Mouse (Mus musculus) neural tube, embryonic 12.5 days (tissue): ENCODE measurements around the gene Smyd2. TPM values are rescaled to one million over a fixed set of nuclear protein-coding genes. Genes with fewer than 3 reads are reported as not detected.

Experiments
- ATAC-seq: fragments of 200-750 bp; cut with Nextera tagmentation; 2 replicates; pipeline ENCODE4 v1.8.0; 2017; ENCODE audit warnings: low read depth, mild to moderate bottlenecking, moderate TSS enrichment, moderate library complexity; ENCODE audit not compliant: low FRiP score
- H3K27ac ChIP-seq: fragments of 300-500 bp; sonication (generic); 2 replicates; pipeline ENCODE4 v1.5.1; 2016
- H3K27me3 ChIP-seq: fragments of 300-500 bp; sonication (generic); replicated peaks from 2 replicates; pipeline ENCODE4 v1.6.1; 2016; ENCODE audit warnings: mild to moderate bottlenecking
- H3K36me3 ChIP-seq: fragments of 300-500 bp; sonication (generic); 2 replicates; pipeline ENCODE4 v1.6.1; 2016; ENCODE audit warnings: mild to moderate bottlenecking
- H3K4me1 ChIP-seq: fragments of 300-500 bp; sonication (generic); 2 replicates; pipeline ENCODE4 v1.6.1; 2016
- H3K4me2 ChIP-seq: fragments of 300-500 bp; sonication (generic); replicated peaks from 2 replicates; pipeline ENCODE4 v1.6.1; 2016; ENCODE audit warnings: mild to moderate bottlenecking
- H3K4me3 ChIP-seq: fragments of 300-500 bp; sonication (generic); 2 replicates; pipeline ENCODE4 v1.5.1; 2016
- H3K9ac ChIP-seq: fragments of 300-500 bp; sonication (generic); 2 replicates; pipeline ENCODE4 v1.6.1; 2016; ENCODE audit warnings: mild to moderate bottlenecking
- H3K9me3 ChIP-seq: fragments of 300-500 bp; sonication (generic); 2 replicates; pipeline ENCODE4 v1.6.1; 2016; ENCODE audit warnings: mild to moderate bottlenecking
- WGBS: fragments of 180-500 bp; shearing (Covaris S2); methylation state at CpG from one replicate; pipeline ENCODE4 v1.1.7; 2016; 5-methylcytosine and 5-hydroxymethylcytosine counted together
- polyA plus RNA-seq: library from polyadenylated mRNA; unstranded; fragments of >200 nt; fragmentation: Nextera tagmentation; extraction: Ambion mirVana; gene quantifications from 2 replicates; pipeline ENCODE4 v1.2.1, GENCODE M21; 2016

Gene Smyd2
- 52.1 and 52.2 TPM in 2 replicates for polyA plus RNA-seq

DNA sequence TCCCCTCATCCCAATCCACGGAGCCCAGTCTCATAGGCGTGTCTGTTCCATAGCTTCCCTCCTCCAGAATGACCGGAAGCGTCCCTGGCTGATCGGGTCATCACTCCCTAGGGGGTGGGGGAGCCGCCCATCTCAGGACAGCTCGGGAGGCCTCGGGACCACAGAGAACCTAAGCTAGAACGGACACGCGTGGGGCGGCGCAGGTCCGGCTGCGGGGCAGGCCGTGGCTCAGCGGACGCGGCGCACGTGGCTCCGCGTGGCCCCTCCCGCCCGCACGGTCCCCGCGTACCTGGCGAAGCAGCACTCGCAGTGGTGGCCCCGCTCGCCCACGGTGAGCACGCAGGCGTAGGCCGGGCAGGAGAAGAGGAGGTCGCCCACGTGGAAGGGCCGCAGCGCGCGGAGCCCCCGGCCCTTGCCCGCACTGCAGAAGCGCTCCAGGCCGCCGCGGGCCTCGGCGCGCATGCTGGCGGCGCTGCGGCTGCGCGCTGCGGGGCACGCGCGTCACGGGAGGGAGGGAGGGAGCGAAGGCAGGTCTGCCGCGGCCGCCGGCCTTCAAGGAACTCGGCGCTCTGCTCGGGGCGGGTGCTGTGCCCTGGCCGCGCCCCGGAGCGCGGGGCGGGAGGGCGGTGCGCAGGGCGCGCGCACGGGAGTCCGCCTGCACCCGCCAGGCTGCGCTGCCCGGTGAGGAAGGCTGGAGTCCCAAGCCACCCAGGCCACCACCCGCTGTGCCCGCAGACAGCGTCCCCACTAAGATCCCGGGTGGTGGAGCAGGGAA, at the start of gene Smyd2:
Gene Smyd2, minus strand, starts transcription at position 546 of the 775 bp plus-strand sequence.
- no peaks in the 10 kb centered on the region; the same call in 1 of the 2 replicates for H3K27me3 ChIP-seq
- peak; percentile 88 for ATAC-seq
- peak within 1 kb of the TSS; percentile 75 for H3K4me3 ChIP-seq
- H3K27ac ChIP-seq, result no peak within 1 kb of the TSS
- WGBS, result under 1% methylated on average over 85 of the region's 90 CpGs
- H3K4me2 ChIP-seq, result peak within 1 kb of the TSS; percentile 96
- no peaks in the 10 kb centered on the region for H3K9me3 ChIP-seq
- H3K36me3 ChIP-seq, result no peaks in the 10 kb centered on the region
- peaks cover 26% of the 10 kb centered on the region for H3K4me1 ChIP-seq
- peak within 1 kb of the TSS; percentile 76 for H3K9ac ChIP-seq

DNA sequence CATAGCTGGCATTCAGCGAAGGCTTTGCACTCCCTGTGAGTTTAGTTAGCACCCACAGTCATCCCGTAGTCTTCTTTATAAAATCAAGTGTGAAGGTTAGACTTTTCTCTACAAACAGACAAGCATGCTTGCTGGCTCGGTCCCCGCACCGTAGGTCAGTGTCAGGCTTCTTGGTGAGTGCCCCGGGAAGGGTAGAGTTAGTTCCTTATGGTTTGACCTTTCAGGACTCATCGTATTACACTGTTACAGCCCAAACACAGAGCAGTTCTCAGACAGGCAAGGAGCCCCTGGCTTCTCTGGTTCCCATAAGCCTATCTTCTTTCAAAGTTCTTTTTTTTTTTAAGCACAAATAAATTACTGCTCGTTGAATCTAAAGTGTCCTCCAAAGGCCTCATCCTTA, 48.2 kb upstream of the Smyd2 start:
- no peaks in the 10 kb centered on the region for H3K9me3 ChIP-seq
- H3K27ac ChIP-seq, result no peak overlapping the region
- H3K27me3 ChIP-seq, result no peaks in the 10 kb centered on the region
- no peak overlapping the region for H3K9ac ChIP-seq
- H3K4me2 ChIP-seq, result no peak overlapping the region
- ATAC-seq, result no peak
- WGBS, result 90% methylated on average over 8 of the region's 8 CpGs
- no peaks in the 10 kb centered on the region for H3K36me3 ChIP-seq
- H3K4me1 ChIP-seq, result no peaks in the 10 kb centered on the region
- H3K4me3 ChIP-seq, result no peak overlapping the region

DNA sequence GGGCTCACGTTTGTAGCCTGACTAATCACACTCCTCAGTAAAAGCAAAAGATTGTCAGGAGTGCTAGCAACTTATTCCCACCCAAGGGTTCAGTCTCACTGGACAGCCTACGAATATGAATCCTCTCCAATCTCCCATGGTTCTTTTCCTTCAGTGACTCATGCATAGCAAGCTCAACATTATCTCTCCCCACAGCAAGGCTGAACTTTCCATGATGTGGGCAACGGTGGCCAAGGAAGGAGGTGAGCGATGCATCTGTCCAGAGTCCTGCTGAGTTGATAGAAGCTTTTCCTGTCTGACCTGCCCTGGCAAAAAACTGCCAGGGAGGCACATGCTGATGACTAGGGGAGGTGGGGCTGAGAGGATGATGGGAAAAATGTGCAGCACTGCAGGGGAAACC, 45.9 kb upstream of the Smyd2 start:
- Histone ChIP-seq H3K9me3 (no peaks in the 10 kb centered on the region), H3K27ac (no peak overlapping the region)
- 83% methylated on average over 4 of the region's 4 CpGs for WGBS

DNA sequence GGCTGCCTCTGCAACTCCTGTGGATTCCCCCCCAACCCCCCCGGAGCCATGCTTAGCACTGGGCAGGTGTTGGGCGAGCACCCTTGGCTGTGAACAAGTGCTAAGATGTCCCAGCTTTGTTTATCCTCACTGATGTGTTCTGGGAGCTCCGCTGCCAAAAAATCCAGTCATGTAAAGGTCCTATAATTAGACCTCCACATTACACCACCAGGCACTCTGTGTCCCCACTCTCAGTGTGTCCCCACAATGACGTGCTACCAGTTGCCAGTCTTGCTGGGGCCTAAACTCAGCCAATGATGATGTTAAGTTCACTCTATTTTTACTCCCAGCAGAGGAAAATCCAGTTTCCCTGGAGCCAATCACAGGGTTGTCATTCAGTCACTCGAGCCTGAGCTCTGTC, 38.3 kb upstream of the Smyd2 start:
- no peak overlapping the region for H3K9ac ChIP-seq
- no peak for ATAC-seq

More for the DNA sequence above, 45.9 kb upstream of the Smyd2 start:
- H3K4me2 ChIP-seq, result no peak overlapping the region
- H3K4me3 ChIP-seq, result no peak overlapping the region
- no peak for ATAC-seq
- no peaks in the 10 kb centered on the region for H3K27me3 ChIP-seq
- H3K9ac ChIP-seq, result no peak overlapping the region
- H3K36me3 ChIP-seq, result no peaks in the 10 kb centered on the region
- H3K4me1 ChIP-seq, result no peaks in the 10 kb centered on the region

DNA sequence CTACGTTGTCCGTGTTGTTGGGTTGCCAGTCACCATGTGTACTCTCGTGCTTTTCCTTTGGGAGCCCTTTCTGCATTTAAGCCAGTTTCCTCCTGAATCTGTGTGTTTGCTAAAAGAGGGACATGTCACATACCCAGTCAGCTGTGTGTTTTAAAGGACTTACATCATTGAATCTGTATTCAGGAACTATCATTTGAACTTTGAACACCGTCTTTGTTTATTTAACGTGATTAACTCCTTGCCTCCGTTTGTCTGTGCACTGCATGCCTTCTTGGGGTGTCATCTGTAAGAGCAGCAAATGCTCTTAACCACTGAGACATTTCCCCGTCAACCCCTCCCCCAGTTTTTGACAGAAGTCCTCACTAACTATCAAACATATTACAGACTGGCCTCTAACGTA, 37.6 kb upstream of the Smyd2 start:
- H3K36me3 ChIP-seq, result no peaks in the 10 kb centered on the region
- 88% methylated on average over 8 of the region's 8 CpGs for WGBS

More for the DNA sequence above, 38.3 kb upstream of the Smyd2 start:
- Histone ChIP-seq H3K27ac (no peak overlapping the region), H3K4me2 (no peak overlapping the region), H3K9me3 (no peaks in the 10 kb centered on the region), H3K4me3 (no peak overlapping the region), H3K4me1 (no peaks in the 10 kb centered on the region), H3K36me3 (no peaks in the 10 kb centered on the region), H3K27me3 (no peaks in the 10 kb centered on the region)
- WGBS, result 70% methylated on average over 5 of the region's 5 CpGs

DNA sequence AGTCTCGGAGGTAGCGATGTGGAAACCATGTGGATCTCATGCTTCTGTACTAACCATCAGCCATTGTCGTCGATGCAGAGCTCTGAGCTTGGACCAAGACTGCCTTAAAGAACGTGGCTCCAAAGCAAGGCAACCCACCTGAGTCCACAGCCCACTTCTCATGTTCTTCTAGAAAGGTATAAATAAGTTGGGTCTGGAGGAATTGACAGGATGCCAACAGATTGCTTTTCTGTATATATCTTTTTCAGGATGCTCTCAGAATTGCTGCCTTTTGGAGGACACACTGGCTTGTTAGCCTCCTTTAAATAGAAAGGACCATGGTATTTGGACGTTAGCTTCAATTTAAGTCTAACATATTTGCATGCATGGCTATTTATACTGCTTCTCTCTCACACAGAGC, 29.7 kb upstream of the Smyd2 start:
- Histone ChIP-seq H3K27ac (no peak overlapping the region), H3K9ac (no peak overlapping the region), H3K9me3 (no peaks in the 10 kb centered on the region), H3K4me3 (no peak overlapping the region), H3K27me3 (no peaks in the 10 kb centered on the region), H3K4me1 (no peaks in the 10 kb centered on the region), H3K36me3 (no peaks in the 10 kb centered on the region), H3K4me2 (no peak overlapping the region)
- WGBS, result 84% methylated on average over 6 of the region's 6 CpGs
- no peak for ATAC-seq

More for the DNA sequence above, 37.6 kb upstream of the Smyd2 start:
- Histone ChIP-seq H3K4me1 (no peaks in the 10 kb centered on the region), H3K4me3 (no peak overlapping the region), H3K4me2 (no peak overlapping the region), H3K9me3 (no peaks in the 10 kb centered on the region), H3K9ac (no peak overlapping the region), H3K27ac (no peak overlapping the region), H3K27me3 (no peaks in the 10 kb centered on the region)
- ATAC-seq, result no peak

DNA sequence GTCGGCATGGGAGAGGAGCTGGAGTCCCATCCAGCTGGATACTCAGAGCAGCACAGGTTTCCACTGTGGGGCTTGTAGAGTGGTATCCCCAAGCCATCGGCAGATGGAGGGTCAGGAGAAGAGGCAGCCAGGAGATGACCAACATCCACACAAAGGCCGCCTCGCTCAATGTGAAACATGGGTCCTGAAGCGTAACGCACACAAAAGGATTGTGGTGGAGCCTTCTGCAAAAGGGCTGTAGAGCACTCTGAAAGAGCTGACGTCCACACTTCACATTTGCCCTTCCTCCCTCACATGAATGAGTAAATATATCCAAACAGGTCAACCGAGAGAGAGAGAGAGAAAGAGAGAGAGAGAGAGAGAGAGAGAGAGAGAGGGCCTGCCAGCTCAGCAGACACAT, 25.2 kb upstream of the Smyd2 start:
- no peaks in the 10 kb centered on the region for H3K27me3 ChIP-seq
- WGBS, result 77% methylated on average over 8 of the region's 8 CpGs
- ATAC-seq, result no peak
- H3K4me2 ChIP-seq, result no peak overlapping the region
- no peaks in the 10 kb centered on the region for H3K4me1 ChIP-seq
- no peaks in the 10 kb centered on the region for H3K36me3 ChIP-seq
- H3K9me3 ChIP-seq, result no peaks in the 10 kb centered on the region
- H3K4me3 ChIP-seq, result no peak overlapping the region
- H3K9ac ChIP-seq, result no peak overlapping the region
- H3K27ac ChIP-seq, result no peak overlapping the region

DNA sequence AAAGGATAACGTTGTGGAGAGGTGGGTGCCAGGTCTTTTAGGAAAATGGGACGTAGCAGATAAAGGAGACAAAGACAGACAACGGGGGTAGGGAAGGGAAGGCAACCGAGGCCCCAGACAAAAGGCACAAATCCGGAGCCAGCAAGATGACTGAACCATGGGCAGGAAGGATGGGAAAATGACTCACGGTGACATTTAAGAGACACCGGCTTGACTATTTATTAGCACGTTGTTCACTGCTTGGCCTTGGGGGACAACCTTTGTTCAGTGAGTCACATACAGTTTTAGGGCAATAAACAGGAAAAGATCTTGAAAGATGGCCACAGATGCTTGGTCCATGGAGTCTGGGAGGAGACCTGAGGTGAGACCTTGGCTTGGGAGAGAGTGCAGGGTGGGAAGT, 24.0 kb upstream of the Smyd2 start:
- WGBS, result 78% methylated on average over 8 of the region's 8 CpGs
- Histone ChIP-seq H3K27ac (no peak overlapping the region), H3K9ac (no peak overlapping the region), H3K27me3 (no peaks in the 10 kb centered on the region), H3K36me3 (no peaks in the 10 kb centered on the region), H3K4me3 (no peak overlapping the region), H3K4me1 (no peaks in the 10 kb centered on the region), H3K4me2 (no peak overlapping the region), H3K9me3 (no peaks in the 10 kb centered on the region)
- ATAC-seq, result no peak

DNA sequence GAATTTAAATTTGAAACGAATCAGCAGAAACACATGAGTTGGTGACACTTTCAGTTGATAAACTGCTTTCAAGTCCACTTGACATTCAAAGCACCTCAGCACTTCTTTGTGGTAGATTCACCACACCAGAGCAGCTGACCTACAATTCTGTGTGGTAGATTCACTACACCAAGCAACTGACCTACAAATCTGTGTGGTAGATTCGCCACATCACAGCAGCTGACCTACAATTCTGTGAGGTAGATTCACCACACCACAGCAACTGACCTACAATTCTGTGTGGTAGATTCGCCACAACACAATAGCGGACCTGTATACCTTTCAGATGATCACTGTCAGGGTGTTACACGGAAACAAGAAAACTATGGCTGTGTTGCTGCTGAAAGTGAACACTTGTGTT, 19.6 kb upstream of the Smyd2 start:
- Histone ChIP-seq H3K36me3 (no peaks in the 10 kb centered on the region), H3K4me1 (no peaks in the 10 kb centered on the region), H3K4me3 (no peak overlapping the region), H3K27ac (no peak overlapping the region), H3K9ac (no peak overlapping the region), H3K9me3 (no peaks in the 10 kb centered on the region), H3K27me3 (no peaks in the 10 kb centered on the region), H3K4me2 (no peak overlapping the region)
- ATAC-seq, result no peak
- WGBS, result 92% methylated on average over 5 of the region's 5 CpGs

DNA sequence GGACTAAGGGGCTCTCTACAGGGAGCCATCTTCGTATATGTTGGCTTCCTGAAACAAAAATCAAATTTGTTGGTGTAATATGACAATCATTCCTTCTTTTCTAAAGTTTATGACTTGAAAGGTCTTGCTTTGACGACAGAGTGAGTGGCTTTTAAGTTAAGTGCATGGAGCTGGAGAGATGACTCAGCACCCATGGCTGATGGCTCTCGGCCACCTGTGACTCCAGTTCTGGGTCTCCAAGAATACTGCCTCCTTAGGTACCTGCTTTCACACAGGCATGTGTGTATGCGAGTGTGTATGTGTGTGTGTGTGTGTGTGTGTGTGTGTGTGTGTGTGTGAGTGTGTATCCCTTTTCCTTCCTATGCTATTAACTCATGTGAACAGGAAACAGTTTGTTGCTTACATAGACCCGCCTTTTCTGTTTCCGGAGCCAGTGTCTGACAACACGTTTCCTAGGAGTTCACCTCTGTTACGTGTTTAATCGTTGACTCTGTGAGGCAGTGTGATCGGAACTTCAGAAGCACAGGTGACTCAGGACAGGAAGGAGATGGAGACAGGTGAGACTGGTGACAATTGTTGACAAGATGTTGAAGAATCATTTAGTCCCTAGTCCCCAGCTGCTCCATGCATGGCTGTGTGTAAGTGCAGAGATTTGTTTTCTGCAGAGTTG, 14.4 kb upstream of the Smyd2 start:
- no peaks in the 10 kb centered on the region for H3K4me1 ChIP-seq
- ATAC-seq, result no peak
- no peaks in the 10 kb centered on the region for H3K9me3 ChIP-seq
- H3K36me3 ChIP-seq, result no peaks in the 10 kb centered on the region
- H3K9ac ChIP-seq, result no peak overlapping the region
- H3K4me3 ChIP-seq, result no peak overlapping the region
- 86% methylated on average over 10 of the region's 10 CpGs for WGBS
- no peaks in the 10 kb centered on the region for H3K27me3 ChIP-seq
- no peak overlapping the region for H3K27ac ChIP-seq
- H3K4me2 ChIP-seq, result no peak overlapping the region

DNA sequence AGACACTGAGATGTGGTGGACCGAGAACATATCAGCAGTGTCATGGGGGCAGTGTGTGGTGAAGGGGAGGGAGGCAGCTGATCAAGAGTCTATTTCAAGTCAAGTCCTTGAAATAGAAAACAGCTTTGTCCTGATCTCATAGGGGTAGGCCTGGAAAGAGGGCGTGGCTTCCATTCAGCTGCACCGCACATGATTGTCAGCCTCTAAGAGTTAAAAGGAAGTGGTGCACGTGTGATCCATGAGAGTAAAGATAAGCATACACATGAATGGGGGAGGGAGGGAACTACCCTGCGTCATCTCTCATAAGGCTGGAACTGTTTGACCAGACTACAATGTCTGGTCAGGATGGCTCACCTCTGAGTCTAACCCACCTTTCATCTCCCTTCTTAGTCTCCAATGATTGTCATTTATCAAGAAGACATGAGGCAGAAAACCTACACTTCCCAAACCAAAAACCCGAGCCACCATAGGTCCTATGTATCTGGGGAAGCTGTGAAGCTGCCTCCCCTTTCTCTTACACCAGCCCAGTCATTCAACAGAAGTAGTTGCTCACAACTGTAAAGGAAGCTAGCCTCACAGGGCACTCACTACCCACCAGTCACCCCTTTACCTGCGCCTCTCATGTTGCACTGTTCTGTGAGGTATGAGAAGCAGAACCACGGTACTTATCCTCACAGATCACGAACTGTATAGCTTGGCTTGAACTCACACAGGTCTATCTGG, 11.5 kb upstream of the Smyd2 start:
- no peak overlapping the region for H3K4me2 ChIP-seq
- WGBS, result 86% methylated on average over 9 of the region's 9 CpGs
- no peak overlapping the region for H3K9ac ChIP-seq
- no peaks in the 10 kb centered on the region for H3K36me3 ChIP-seq
- no peaks in the 10 kb centered on the region for H3K27me3 ChIP-seq
- no peak for ATAC-seq
- peaks cover 5% of the 10 kb centered on the region; the same call in 1 of the 2 replicates for H3K4me1 ChIP-seq
- H3K4me3 ChIP-seq, result no peak overlapping the region
- H3K9me3 ChIP-seq, result no peaks in the 10 kb centered on the region
- no peak overlapping the region for H3K27ac ChIP-seq

DNA sequence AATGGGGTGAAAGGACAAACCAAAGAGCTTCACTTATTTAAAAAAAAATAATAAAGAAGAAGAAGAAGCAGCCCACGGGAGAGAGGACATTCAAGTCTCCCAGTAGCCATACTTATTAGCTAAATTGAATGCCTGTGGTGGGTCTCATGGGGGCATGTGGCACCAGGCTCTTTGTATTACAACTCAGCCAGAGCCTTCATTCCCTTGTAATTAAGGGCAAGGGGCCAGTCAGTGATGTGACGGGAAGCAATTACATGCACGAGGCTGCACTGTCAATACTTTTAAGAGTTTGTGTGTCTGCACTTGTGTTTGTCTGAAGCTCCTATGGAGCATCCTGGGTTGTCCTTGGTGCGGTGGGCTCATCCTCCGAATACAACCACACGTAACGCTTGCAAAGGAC, 10.8 kb upstream of the Smyd2 start:
- Histone ChIP-seq H3K9me3 (no peaks in the 10 kb centered on the region), H3K4me3 (no peak overlapping the region), H3K36me3 (no peaks in the 10 kb centered on the region), H3K9ac (no peak overlapping the region), H3K4me1 (peaks cover 5% of the 10 kb centered on the region; the same call in 1 of the 2 replicates), H3K4me2 (no peak overlapping the region), H3K27ac (no peak overlapping the region), H3K27me3 (no peaks in the 10 kb centered on the region)
- 60% methylated on average over 7 of the region's 7 CpGs for WGBS
- ATAC-seq, result no peak
